Mouse (Mus musculus): ENCODE data around the gene Sox13. TPM values are rescaled to one million over a fixed set of nuclear protein-coding genes. Genes with fewer than 3 reads are reported as not detected.

Gene Sox13
- total RNA-seq, 1 experiment from 2014 or later = 0.58 TPM

- no peak for ATAC-seq (ENCODE audit: extremely low read depth, insufficient number of reproducible peaks, low FRiP score, poor library complexity, severe bottlenecking)
Measured at GRCm38 (mm10) chr1:133434018-133434755, 10.0 kb upstream of the Sox13 start.

GRCm38 (mm10) chr1:133432566-133432965 lies 8.4 kb upstream of the Sox13 start:
- no peak for ATAC-seq (ENCODE audit: extremely low read depth, insufficient number of reproducible peaks, low FRiP score, poor library complexity, severe bottlenecking)

- ATAC-seq (ENCODE audit: extremely low read depth, insufficient number of reproducible peaks, low FRiP score, poor library complexity, severe bottlenecking) = no peak
Measured at GRCm38 (mm10) chr1:133431133-133431532, 7.0 kb upstream of the Sox13 start.

- ATAC-seq (ENCODE audit: extremely low read depth, insufficient number of reproducible peaks, low FRiP score, poor library complexity, severe bottlenecking) = no peak
Measured at GRCm38 (mm10) chr1:133424547-133425140, 467 bp upstream of the Sox13 start.

- ATAC-seq (ENCODE audit: extremely low read depth, insufficient number of reproducible peaks, low FRiP score, poor library complexity, severe bottlenecking) = no peak
Measured at GRCm38 (mm10) chr1:133423166-133423542, 1.0 kb downstream of the Sox13 start.

- no peak for ATAC-seq (ENCODE audit: extremely low read depth, insufficient number of reproducible peaks, low FRiP score, poor library complexity, severe bottlenecking)
Measured at GRCm38 (mm10) chr1:133422615-133423161, 1.5 kb downstream of the Sox13 start.

- ATAC-seq (ENCODE audit: extremely low read depth, insufficient number of reproducible peaks, low FRiP score, poor library complexity, severe bottlenecking) = no peak
Measured at GRCm38 (mm10) chr1:133421975-133422570, 2.1 kb downstream of the Sox13 start.

GRCm38 (mm10) chr1:133421061-133421460 lies 3.1 kb downstream of the Sox13 start:
- no peak for ATAC-seq (ENCODE audit: extremely low read depth, insufficient number of reproducible peaks, low FRiP score, poor library complexity, severe bottlenecking)

GRCm38 (mm10) chr1:133420491-133420890 lies 3.7 kb downstream of the Sox13 start:
- no peak for ATAC-seq (ENCODE audit: extremely low read depth, insufficient number of reproducible peaks, low FRiP score, poor library complexity, severe bottlenecking)

GRCm38 (mm10) chr1:133419178-133419834 lies 4.9 kb downstream of the Sox13 start:
- no peak for ATAC-seq (ENCODE audit: extremely low read depth, insufficient number of reproducible peaks, low FRiP score, poor library complexity, severe bottlenecking)

- peak; percentile 44 for ATAC-seq (ENCODE audit: extremely low read depth, insufficient number of reproducible peaks, low FRiP score, poor library complexity, severe bottlenecking)
Measured at GRCm38 (mm10) chr1:133418164-133418800, 5.9 kb downstream of the Sox13 start.

GRCm38 (mm10) chr1:133417539-133417938 lies 6.6 kb downstream of the Sox13 start:
- ATAC-seq (ENCODE audit: extremely low read depth, insufficient number of reproducible peaks, low FRiP score, poor library complexity, severe bottlenecking) = no peak

- no peak for ATAC-seq (ENCODE audit: extremely low read depth, insufficient number of reproducible peaks, low FRiP score, poor library complexity, severe bottlenecking)
Measured at GRCm38 (mm10) chr1:133417113-133417512, 7.1 kb downstream of the Sox13 start.

GRCm38 (mm10) chr1:133416472-133416871 lies 7.7 kb downstream of the Sox13 start:
- ATAC-seq (ENCODE audit: extremely low read depth, insufficient number of reproducible peaks, low FRiP score, poor library complexity, severe bottlenecking) = no peak

GRCm38 (mm10) chr1:133415505-133415904 lies 8.7 kb downstream of the Sox13 start:
- no peak for ATAC-seq (ENCODE audit: extremely low read depth, insufficient number of reproducible peaks, low FRiP score, poor library complexity, severe bottlenecking)

- no peak for ATAC-seq (ENCODE audit: extremely low read depth, insufficient number of reproducible peaks, low FRiP score, poor library complexity, severe bottlenecking)
Measured at GRCm38 (mm10) chr1:133415086-133415485, 9.1 kb downstream of the Sox13 start.

- no peak for ATAC-seq (ENCODE audit: extremely low read depth, insufficient number of reproducible peaks, low FRiP score, poor library complexity, severe bottlenecking)
Measured at GRCm38 (mm10) chr1:133412941-133413340, 11.2 kb downstream of the Sox13 start.

- no peak for ATAC-seq (ENCODE audit: extremely low read depth, insufficient number of reproducible peaks, low FRiP score, poor library complexity, severe bottlenecking)
Measured at GRCm38 (mm10) chr1:133411506-133412147, 12.6 kb downstream of the Sox13 start.

- ATAC-seq (ENCODE audit: extremely low read depth, insufficient number of reproducible peaks, low FRiP score, poor library complexity, severe bottlenecking) = no peak
Measured at GRCm38 (mm10) chr1:133409786-133410185, 14.4 kb downstream of the Sox13 start.
